Mouse (Mus musculus): ENCODE measurements around the gene Ly6g6c. TPM values are rescaled to one million over a fixed set of nuclear protein-coding genes. Genes with fewer than 3 reads are reported as not detected.
A peak's percentile ranks its signal among the peaks of the same experiment; 100 is the strongest.

Gene Ly6g6c
- polyA plus RNA-seq, 1 experiment from 2014 or later, result not detected

DNA sequence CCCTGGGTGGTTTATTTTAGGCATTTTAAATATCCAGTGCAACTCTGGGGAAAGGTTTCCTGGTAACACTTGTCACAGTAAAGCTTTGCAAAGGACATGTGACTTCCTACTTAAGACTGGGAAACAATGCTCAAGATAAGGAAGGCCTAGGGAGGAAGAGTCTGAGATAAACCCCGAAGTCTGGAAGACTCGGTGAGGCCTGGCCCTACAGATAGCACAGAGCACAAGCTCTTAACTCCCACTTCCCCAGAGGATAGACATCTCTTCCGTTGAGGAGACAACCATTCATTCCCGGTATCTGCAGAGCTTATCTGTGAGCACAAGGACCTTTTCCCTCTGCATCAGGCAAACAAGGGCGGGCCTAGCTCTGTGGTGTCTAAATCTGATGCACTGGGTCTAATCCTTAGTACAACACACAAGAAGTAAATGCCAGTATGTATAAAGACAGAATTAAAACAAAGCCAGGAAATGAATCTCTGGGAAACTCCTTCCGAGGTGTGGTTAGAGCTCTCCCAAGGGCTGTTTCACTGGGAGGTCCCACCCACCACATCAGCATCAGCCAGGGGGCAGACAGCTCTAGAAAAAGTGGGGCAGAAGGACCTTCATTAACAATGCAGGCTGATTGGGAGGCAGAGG, 43.2 kb upstream of the Ly6g6c start:
- no peak for ATAC-seq
- Histone ChIP-seq H3K27ac (ENCODE audit: low read length) (no peak overlapping the region), H3K4me2 (ENCODE audit: low read length) (no peak overlapping the region), H3K9ac (ENCODE audit: low read depth, low read length) (no peak overlapping the region), H3K4me3 (ENCODE audit: low read depth, low read length) (no peak overlapping the region), H3K4me1 (ENCODE audit: control insufficient read depth, insufficient read depth, low read length) (no peaks in the 10 kb centered on the region; the same call in 1 of the 2 replicates), H3K9me3 (replicated peaks; ENCODE audit: control insufficient read depth, low read length, poor library complexity, severe bottlenecking) (no peaks in the 10 kb centered on the region), H3K27me3 (ENCODE audit: control insufficient read depth, insufficient read depth, low read depth, low read length) (no peaks in the 10 kb centered on the region), H3K36me3 (ENCODE audit: control insufficient read depth, insufficient read depth, low read length) (no peaks in the 10 kb centered on the region)
- WGBS, result 51% methylated on average over 6 of the region's 6 CpGs

DNA sequence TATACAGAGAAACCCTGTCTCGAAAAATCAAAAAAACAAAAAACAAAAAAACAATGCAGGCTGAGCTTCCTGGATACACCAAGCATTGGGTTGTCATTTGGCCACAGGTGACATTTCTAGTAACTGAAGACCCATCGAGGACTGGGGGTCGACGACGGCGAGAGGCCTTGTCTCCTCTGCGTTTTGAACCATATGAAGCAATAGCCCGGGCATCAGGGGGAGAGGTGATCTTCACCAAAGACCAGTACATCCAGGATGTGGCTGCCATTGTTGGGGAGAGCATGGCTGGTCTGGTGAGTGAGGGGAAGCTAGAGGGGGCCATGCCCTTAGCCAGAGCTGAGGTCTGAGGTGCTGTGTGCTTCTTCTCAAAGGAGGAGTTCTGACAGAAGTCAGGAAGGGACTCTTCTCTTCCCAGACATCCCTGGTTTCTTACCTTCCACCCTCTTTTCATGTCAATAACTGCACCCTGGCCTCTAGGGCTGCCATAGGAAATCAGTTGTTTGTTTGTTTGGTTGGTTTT, 42.6 kb upstream of the Ly6g6c start:
- Histone ChIP-seq H3K4me2 (ENCODE audit: low read length) (no peak overlapping the region), H3K9me3 (replicated peaks; ENCODE audit: control insufficient read depth, low read length, poor library complexity, severe bottlenecking) (no peaks in the 10 kb centered on the region)
- 96% methylated on average over 8 of the region's 8 CpGs for WGBS

DNA sequence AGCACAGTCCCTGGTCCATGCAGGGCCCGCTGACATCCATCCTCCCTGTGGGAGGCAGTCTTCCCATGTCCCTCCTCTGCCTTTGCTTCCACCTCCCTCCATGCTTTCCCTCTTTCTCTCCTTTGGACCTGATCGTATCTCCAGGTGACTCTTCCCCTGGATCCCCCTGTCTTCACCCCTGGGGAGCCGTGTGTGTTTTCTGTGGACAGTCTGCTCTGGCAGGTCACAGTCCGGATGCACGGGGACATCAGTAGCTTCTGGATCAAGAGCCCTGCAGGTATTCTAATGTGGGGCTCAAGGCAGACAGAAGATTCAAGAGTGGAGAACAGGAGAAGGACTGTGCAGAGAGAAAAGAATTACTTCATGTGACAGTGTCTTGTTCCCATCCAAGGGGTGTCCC, 42.0 kb upstream of the Ly6g6c start:
- H3K4me3 ChIP-seq (ENCODE audit: low read depth, low read length), result no peak overlapping the region
- no peaks in the 10 kb centered on the region for H3K9me3 ChIP-seq (replicated peaks; ENCODE audit: control insufficient read depth, low read length, poor library complexity, severe bottlenecking)
- H3K4me1 ChIP-seq (ENCODE audit: control insufficient read depth, insufficient read depth, low read length), result no peaks in the 10 kb centered on the region; the same call in 1 of the 2 replicates
- ATAC-seq, result no peak
- no peak overlapping the region for H3K9ac ChIP-seq (ENCODE audit: low read depth, low read length)
- H3K36me3 ChIP-seq (ENCODE audit: control insufficient read depth, insufficient read depth, low read length), result no peaks in the 10 kb centered on the region
- WGBS, result 82% methylated on average over 5 of the region's 5 CpGs
- no peak overlapping the region for H3K4me2 ChIP-seq (ENCODE audit: low read length)
- no peak overlapping the region for H3K27ac ChIP-seq (ENCODE audit: low read length)
- H3K27me3 ChIP-seq (ENCODE audit: control insufficient read depth, insufficient read depth, low read depth, low read length), result no peaks in the 10 kb centered on the region

More for the DNA sequence above, 42.6 kb upstream of the Ly6g6c start:
- Histone ChIP-seq H3K27ac (ENCODE audit: low read length) (no peak overlapping the region), H3K27me3 (ENCODE audit: control insufficient read depth, insufficient read depth, low read depth, low read length) (no peaks in the 10 kb centered on the region), H3K4me1 (ENCODE audit: control insufficient read depth, insufficient read depth, low read length) (no peaks in the 10 kb centered on the region; the same call in 1 of the 2 replicates), H3K36me3 (ENCODE audit: control insufficient read depth, insufficient read depth, low read length) (no peaks in the 10 kb centered on the region), H3K9ac (ENCODE audit: low read depth, low read length) (no peak overlapping the region), H3K4me3 (ENCODE audit: low read depth, low read length) (no peak overlapping the region)
- ATAC-seq, result no peak

DNA sequence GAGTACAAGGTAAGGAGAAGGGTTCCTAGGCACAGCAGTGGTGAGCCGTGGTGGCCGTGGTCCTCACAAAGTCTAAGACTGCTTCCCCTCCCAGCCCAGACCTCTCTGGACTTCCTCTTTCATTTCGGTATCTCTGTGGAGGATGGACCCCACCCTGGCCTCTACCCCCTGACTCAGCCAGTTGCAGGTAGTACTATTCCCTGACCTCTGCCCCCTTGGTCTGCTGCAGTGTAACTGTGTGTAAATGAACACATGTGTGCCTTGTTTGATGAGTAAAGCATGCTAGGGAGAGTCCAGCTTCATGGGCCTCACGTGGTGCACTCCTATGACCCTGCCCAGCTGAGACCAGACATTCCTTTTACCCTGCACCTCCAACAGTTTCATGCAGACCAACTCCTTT, 41.4 kb upstream of the Ly6g6c start:
- Histone ChIP-seq H3K9ac (ENCODE audit: low read depth, low read length) (no peak overlapping the region), H3K36me3 (ENCODE audit: control insufficient read depth, insufficient read depth, low read length) (no peaks in the 10 kb centered on the region), H3K27me3 (ENCODE audit: control insufficient read depth, insufficient read depth, low read depth, low read length) (no peaks in the 10 kb centered on the region), H3K9me3 (replicated peaks; ENCODE audit: control insufficient read depth, low read length, poor library complexity, severe bottlenecking) (no peaks in the 10 kb centered on the region), H3K4me2 (ENCODE audit: low read length) (no peak overlapping the region), H3K4me1 (ENCODE audit: control insufficient read depth, insufficient read depth, low read length) (no peaks in the 10 kb centered on the region; the same call in 1 of the 2 replicates), H3K27ac (ENCODE audit: low read length) (no peak overlapping the region), H3K4me3 (ENCODE audit: low read depth, low read length) (no peak overlapping the region)
- ATAC-seq, result no peak
- WGBS, result 84% methylated on average over 4 of the region's 4 CpGs

DNA sequence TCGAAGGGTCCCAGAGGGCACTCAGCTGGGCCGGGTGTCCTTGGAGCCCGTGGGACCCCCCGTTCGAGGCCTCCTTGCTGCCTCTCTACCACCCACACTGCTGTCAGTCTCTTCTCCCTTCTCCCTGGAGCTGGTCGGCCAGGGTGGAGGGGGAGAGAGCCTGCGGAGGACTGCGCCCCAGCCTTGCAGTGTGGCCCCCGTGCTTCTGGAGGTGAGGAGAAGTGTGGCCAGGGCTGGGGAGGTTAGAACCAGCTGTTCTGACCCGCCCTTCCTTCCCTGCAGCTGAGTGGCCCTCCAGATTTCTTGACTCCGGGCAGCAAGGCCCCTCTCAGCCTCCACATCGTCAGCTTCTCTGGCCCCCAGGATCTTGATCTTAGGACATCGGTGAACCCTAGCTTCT, 40.9 kb upstream of the Ly6g6c start:
- Histone ChIP-seq H3K9ac (ENCODE audit: low read depth, low read length) (no peak overlapping the region), H3K27me3 (ENCODE audit: control insufficient read depth, insufficient read depth, low read depth, low read length) (no peaks in the 10 kb centered on the region), H3K36me3 (ENCODE audit: control insufficient read depth, insufficient read depth, low read length) (no peaks in the 10 kb centered on the region), H3K9me3 (replicated peaks; ENCODE audit: control insufficient read depth, low read length, poor library complexity, severe bottlenecking) (no peaks in the 10 kb centered on the region), H3K4me1 (ENCODE audit: control insufficient read depth, insufficient read depth, low read length) (no peaks in the 10 kb centered on the region; the same call in 1 of the 2 replicates), H3K4me3 (ENCODE audit: low read depth, low read length) (no peak overlapping the region), H3K4me2 (ENCODE audit: low read length) (no peak overlapping the region), H3K27ac (ENCODE audit: low read length) (no peak overlapping the region)
- 84% methylated on average over 12 of the region's 13 CpGs for WGBS
- no peak for ATAC-seq

DNA sequence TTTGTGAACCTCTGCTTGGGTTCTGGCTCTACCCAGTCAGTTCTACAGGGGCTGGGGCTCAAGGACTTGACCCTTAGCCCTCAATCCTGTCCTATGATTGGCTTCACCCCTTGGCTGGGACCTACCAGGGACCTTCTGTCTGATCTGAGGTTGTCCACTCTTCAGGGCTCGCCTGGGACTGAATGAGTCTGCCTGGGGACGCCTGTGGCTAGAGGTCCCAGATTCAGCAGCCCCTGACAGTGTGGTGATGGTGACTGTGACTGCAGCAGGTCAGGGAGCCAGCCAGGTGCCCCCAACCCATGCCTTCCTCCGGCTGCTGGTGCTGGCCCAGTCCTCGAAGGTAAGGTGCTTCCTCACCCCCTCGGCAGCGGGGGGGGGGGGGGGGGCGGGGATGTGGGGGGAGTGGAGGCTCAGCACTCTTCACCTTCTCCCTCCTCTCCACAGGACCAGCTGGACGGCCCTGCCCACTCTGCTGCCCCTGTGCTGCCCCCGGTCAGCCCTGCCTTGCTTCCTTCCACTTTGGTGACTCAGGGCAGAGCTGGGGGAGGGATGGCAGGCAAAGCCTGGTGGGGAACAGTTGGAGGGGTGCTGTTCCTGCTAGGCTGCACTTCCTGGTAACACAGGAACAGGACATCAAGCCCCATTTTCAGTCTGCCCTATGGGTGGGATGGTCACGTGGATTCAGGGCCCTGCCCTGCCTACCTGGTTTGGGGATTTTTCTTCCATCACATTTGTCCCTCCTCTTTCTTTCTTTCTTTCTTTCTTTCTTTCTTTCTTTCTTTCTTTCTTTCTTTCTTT, 40.3 kb upstream of the Ly6g6c start:
- no peaks in the 10 kb centered on the region for H3K36me3 ChIP-seq (ENCODE audit: control insufficient read depth, insufficient read depth, low read length)
- no peaks in the 10 kb centered on the region for H3K27me3 ChIP-seq (ENCODE audit: control insufficient read depth, insufficient read depth, low read depth, low read length)
- no peaks in the 10 kb centered on the region for H3K9me3 ChIP-seq (replicated peaks; ENCODE audit: control insufficient read depth, low read length, poor library complexity, severe bottlenecking)
- ATAC-seq, result no peak
- H3K4me2 ChIP-seq (ENCODE audit: low read length), result no peak overlapping the region
- no peak overlapping the region for H3K4me3 ChIP-seq (ENCODE audit: low read depth, low read length)
- no peak overlapping the region for H3K9ac ChIP-seq (ENCODE audit: low read depth, low read length)
- no peaks in the 10 kb centered on the region; the same call in 1 of the 2 replicates for H3K4me1 ChIP-seq (ENCODE audit: control insufficient read depth, insufficient read depth, low read length)
- H3K27ac ChIP-seq (ENCODE audit: low read length), result no peak overlapping the region
- 65% methylated on average over 8 of the region's 10 CpGs for WGBS

DNA sequence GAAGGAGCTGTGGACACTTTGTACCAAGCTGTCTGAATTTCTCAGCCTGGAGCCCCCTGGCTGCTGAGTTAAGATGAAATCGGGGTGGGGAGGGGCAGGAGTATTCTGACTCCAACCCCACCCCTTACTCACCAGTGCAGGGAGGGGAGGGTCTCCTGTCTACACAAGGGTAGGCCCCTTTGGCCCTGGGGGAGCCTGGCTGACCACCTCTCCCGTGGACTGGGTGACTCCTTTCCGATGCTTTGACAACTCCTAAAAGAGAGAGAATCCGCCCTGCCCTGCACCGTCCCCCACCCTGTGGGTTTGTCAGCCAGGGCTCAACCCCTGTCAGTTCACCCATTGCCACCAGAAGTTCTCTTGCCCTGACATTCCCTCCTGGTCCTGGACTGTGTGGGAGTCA, 39.0 kb upstream of the Ly6g6c start:
- WGBS, result 92% methylated on average over 5 of the region's 5 CpGs
- no peak overlapping the region for H3K4me2 ChIP-seq (ENCODE audit: low read length)
- no peak overlapping the region for H3K9ac ChIP-seq (ENCODE audit: low read depth, low read length)
- no peaks in the 10 kb centered on the region for H3K27me3 ChIP-seq (ENCODE audit: control insufficient read depth, insufficient read depth, low read depth, low read length)
- no peak for ATAC-seq
- no peak overlapping the region for H3K27ac ChIP-seq (ENCODE audit: low read length)
- H3K4me1 ChIP-seq (ENCODE audit: control insufficient read depth, insufficient read depth, low read length), result no peaks in the 10 kb centered on the region; the same call in 1 of the 2 replicates
- no peaks in the 10 kb centered on the region for H3K9me3 ChIP-seq (replicated peaks; ENCODE audit: control insufficient read depth, low read length, poor library complexity, severe bottlenecking)
- H3K4me3 ChIP-seq (ENCODE audit: low read depth, low read length), result no peak overlapping the region
- H3K36me3 ChIP-seq (ENCODE audit: control insufficient read depth, insufficient read depth, low read length), result no peaks in the 10 kb centered on the region

DNA sequence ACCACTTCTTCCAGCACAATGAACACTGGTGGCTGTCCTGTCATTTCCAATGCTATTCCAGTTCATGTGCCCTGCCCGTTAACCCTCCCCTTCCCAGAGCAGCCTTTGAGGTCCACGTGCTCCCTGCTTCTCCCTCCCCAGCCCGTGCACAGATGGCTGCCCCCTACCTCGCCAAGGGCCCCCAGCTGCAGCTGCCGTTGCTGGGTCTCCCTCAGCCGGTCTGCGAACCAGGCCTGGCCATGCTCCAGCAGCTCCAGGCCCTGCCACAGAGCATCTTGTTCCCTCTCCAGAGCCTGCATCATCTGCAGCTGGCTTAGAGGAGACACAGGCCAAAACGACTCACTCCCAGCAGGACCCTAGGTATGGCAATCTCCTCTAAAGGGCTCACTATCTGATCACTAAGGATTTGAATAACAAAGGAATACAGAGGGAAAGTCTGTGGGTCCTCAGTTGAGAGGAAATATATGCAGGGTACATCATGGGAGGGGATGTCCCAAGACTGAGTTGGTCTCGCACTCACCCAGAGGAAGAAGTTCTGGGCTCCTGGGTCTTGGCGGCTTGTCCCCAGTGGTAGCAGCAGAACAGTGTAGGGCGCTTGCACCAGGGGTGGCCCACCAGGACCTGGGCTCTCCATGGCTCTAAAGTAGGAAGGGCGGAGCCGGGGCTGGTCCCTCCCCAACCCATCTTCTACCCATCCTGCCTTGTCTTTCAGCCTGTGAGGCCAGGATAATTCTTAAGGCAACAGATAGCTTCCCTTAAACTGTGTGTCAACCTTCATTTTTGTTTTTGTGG, 37.7 kb upstream of the Ly6g6c start, which contains the start of gene Sapcd1:
Gene Sapcd1 (minus strand): TSS at position 740 of the 792 bp plus-strand sequence.
- Histone ChIP-seq H3K4me2 (ENCODE audit: low read length) (no peak within 1 kb of the TSS), H3K27ac (ENCODE audit: low read length) (no peak within 1 kb of the TSS)

More for the DNA sequence above, 37.7 kb upstream of the Ly6g6c start, which contains the start of gene Sapcd1:
- no peaks in the 10 kb centered on the region; the same call in 1 of the 2 replicates for H3K4me1 ChIP-seq (ENCODE audit: control insufficient read depth, insufficient read depth, low read length)
- no peaks in the 10 kb centered on the region for H3K27me3 ChIP-seq (ENCODE audit: control insufficient read depth, insufficient read depth, low read depth, low read length)
- H3K9ac ChIP-seq (ENCODE audit: low read depth, low read length), result peak within 1 kb of the TSS; percentile 10; the same call in 1 of the 2 replicates
- no peaks in the 10 kb centered on the region for H3K9me3 ChIP-seq (replicated peaks; ENCODE audit: control insufficient read depth, low read length, poor library complexity, severe bottlenecking)
- ATAC-seq, result peak; percentile 46
- no peak within 1 kb of the TSS for H3K4me3 ChIP-seq (ENCODE audit: low read depth, low read length)
- no peaks in the 10 kb centered on the region for H3K36me3 ChIP-seq (ENCODE audit: control insufficient read depth, insufficient read depth, low read length)
- 21% methylated on average over 13 of the region's 13 CpGs for WGBS
